Mouse (Mus musculus) gonadal fat pad, adult 2 months (tissue): ENCODE data around the gene Ajap1. TPM values are rescaled to one million over a fixed set of nuclear protein-coding genes. Genes with fewer than 3 reads are reported as not detected.

Source experiments
- DNase-seq: peaks from one replicate; pipeline ENCODE4 v3.0.0-alpha.2; 2012; ENCODE audit warnings: low read depth
- polyA plus RNA-seq: library from polyadenylated mRNA; depleted of rRNA; stranded (reverse); fragments of >200 nt; gene quantifications from 2 replicates; pipeline ENCODE4 v1.2.3, GENCODE M21; 2012; rRNA removed

The Ajap1 gene
- 0.43 and 2.4 TPM in 2 replicates for polyA plus RNA-seq

- DNase-seq = no peak
These were observed at the start of gene Ajap1 for GRCm38 (mm10) chr4:153482459-153483338. TSS of gene Ajap1 (minus strand) at chr4:153482811.

- DNase-seq = no peak
These were observed 47.9 kb upstream of the Ajap1 start for GRCm38 (mm10) chr4:153530536-153530935.

GRCm38 (mm10) chr4:153521601-153522000 is 39.0 kb upstream of the Ajap1 start:
- no peak for DNase-seq

- no peak for DNase-seq
These were observed 37.3 kb upstream of the Ajap1 start for GRCm38 (mm10) chr4:153519888-153520287.

GRCm38 (mm10) chr4:153519289-153519688 is 36.7 kb upstream of the Ajap1 start:
- DNase-seq = no peak

GRCm38 (mm10) chr4:153515786-153516185 is 33.2 kb upstream of the Ajap1 start:
- DNase-seq = no peak

GRCm38 (mm10) chr4:153514071-153514470 is 31.5 kb upstream of the Ajap1 start:
- DNase-seq = no peak

GRCm38 (mm10) chr4:153511530-153511929 is 28.9 kb upstream of the Ajap1 start:
- DNase-seq = no peak

GRCm38 (mm10) chr4:153501936-153502335 is 19.3 kb upstream of the Ajap1 start:
- DNase-seq = no peak

- DNase-seq = no peak
These were observed 9.8 kb upstream of the Ajap1 start for GRCm38 (mm10) chr4:153492444-153492843.

- DNase-seq = no peak
These were observed 6.5 kb upstream of the Ajap1 start for GRCm38 (mm10) chr4:153489116-153489515.

GRCm38 (mm10) chr4:153485913-153486312 is 3.3 kb upstream of the Ajap1 start:
- no peak for DNase-seq

- no peak for DNase-seq
These were observed 1.8 kb upstream of the Ajap1 start for GRCm38 (mm10) chr4:153484392-153484791.

- no peak for DNase-seq
These were observed 1.0 kb downstream of the Ajap1 start for GRCm38 (mm10) chr4:153481361-153482234.

GRCm38 (mm10) chr4:153480551-153481262 is 1.9 kb downstream of the Ajap1 start:
- no peak for DNase-seq

GRCm38 (mm10) chr4:153479144-153479543 is 3.5 kb downstream of the Ajap1 start:
- DNase-seq = no peak

GRCm38 (mm10) chr4:153473480-153474252 is 8.9 kb downstream of the Ajap1 start:
- no peak for DNase-seq

GRCm38 (mm10) chr4:153469712-153470111 is 12.9 kb downstream of the Ajap1 start:
- DNase-seq = no peak

GRCm38 (mm10) chr4:153459934-153460333 is 22.7 kb downstream of the Ajap1 start:
- no peak for DNase-seq

- DNase-seq = no peak
These were observed 23.1 kb downstream of the Ajap1 start for GRCm38 (mm10) chr4:153459503-153459902.

- no peak for DNase-seq
These were observed 23.8 kb downstream of the Ajap1 start for GRCm38 (mm10) chr4:153458821-153459220.
